ENCODE assay signal across 9 mouse cellular contexts in the genomic region with DNA sequence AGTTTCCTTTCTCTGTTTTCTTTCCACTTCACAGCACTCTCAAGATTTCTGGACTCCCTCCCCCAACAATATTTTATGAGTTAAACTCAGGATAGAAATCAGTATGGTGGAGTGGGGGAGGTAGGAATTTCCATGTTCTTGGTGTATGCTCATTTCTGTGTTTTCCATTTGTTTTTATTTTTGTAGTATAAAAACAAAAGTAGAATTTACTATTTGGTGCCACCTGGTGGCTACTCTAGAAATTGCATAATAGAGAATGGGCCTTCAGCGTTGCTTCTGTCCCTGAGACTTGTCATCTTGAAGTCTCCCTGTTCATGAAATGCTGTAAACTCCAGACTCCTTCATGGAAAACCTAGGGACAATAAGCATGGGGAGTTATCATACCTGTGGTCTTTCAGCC. TPM values are rescaled to one million over a fixed set of nuclear protein-coding genes. Genes with fewer than 3 reads are reported as not detected.
DNase-seq lines count a peak whose midpoint lies in the region; ATAC-seq and TF ChIP-seq lines count a peak whose summit lies in the region.
"Had no signal": no experiment of that assay in that cellular context is flagged by ENCODE, and none has a peak within 500 bp of the region (broad histone marks: within the 10 kb centered on the region; RNA-seq: fewer than 3 reads in every experiment).

No protein-coding gene starts in this region.

- DNase-seq in heart, adult 2 months, result no peak
- no peak for DNase-seq in heart, embryonic 10.5 days (ENCODE audit: low spot score)
- DNase-seq in lung, postnatal 14 days, result peak; percentile 2
- DNase-seq in lung, postnatal 4 days, result no peak
- DNase-seq in brain, embryonic 18.5 days (ENCODE audit: low read depth, low spot score), result peak; percentile 24
- DNase-seq in B cell, adult 2 months, result no peak
- DNase-seq in spleen, postnatal 4 days (ENCODE audit: low spot score in 2 of 2), result no peak

- ATAC-seq in granulocyte monocyte progenitor cell, adult 5-6 weeks (replicated peaks; ENCODE audit: poor library complexity, severe bottlenecking), result 0 out of 2 replicates have a peak, but pooled peaks have one; percentile 46

- no peak for TF ChIP-seq EP300 in heart, adult 2 months (IDR thresholded peaks at IDR 0.05; ENCODE audit: insufficient read depth, low read depth, low read length)

- H3K9ac ChIP-seq in heart, adult 2 months (ENCODE audit: low read depth, low read length), result no peak overlapping the region
- H3K9ac ChIP-seq: neural tube, embryonic 12.5 days had no signal

- TF ChIP-seq POLR2A in heart, adult 2 months (IDR thresholded peaks at IDR 0.05; ENCODE audit: insufficient read depth, low read depth, low read length), result no peak

- H3K27ac ChIP-seq in heart, adult 2 months, result no peak overlapping the region
- no peak overlapping the region for H3K27ac ChIP-seq in heart, embryonic 10.5 days
- H3K27ac ChIP-seq: neural tube, embryonic 12.5 days had no signal

- peak; percentile 79 for TF ChIP-seq CTCF in heart, adult 2 months (IDR thresholded peaks at IDR 0.05)

- no peak overlapping the region for H3K4me3 ChIP-seq in heart, adult 2 months
- H3K4me3 ChIP-seq in heart, embryonic 10.5 days, result no peak overlapping the region
- H3K4me3 ChIP-seq: neural tube, embryonic 12.5 days had no signal

- H3K79me2 ChIP-seq in heart, adult 2 months (replicated peaks; ENCODE audit: control insufficient read depth, insufficient read depth, low read length), result no peaks in the 10 kb centered on the region

- H3K4me1 ChIP-seq in heart, adult 2 months (ENCODE audit: control insufficient read depth, insufficient read depth, low read length), result no peaks in the 10 kb centered on the region
- H3K4me1 ChIP-seq in heart, embryonic 10.5 days, result no peaks in the 10 kb centered on the region
- H3K4me1 ChIP-seq: neural tube, embryonic 12.5 days had no signal

- WGBS in heart, adult 2 months, result 12% methylated on average over 1 of the region's 1 CpGs
- WGBS in heart, embryonic 10.5 days, result 16% methylated on average over 1 of the region's 1 CpGs

- H3K36me3 ChIP-seq in heart, adult 2 months (ENCODE audit: control insufficient read depth, insufficient read depth, low read length), result no peaks in the 10 kb centered on the region
- H3K36me3 ChIP-seq in heart, embryonic 10.5 days, result no peaks in the 10 kb centered on the region
- H3K36me3 ChIP-seq: neural tube, embryonic 12.5 days had no signal

- intact Hi-C loops in heart, adult 2 months (cut with DNase I), result loop anchor here (1.0 kb wide), 1 partner anchor 662 kb away; no protein-coding TSS in a partner anchor

- no peaks in the 10 kb centered on the region for H3K27me3 ChIP-seq in heart, adult 2 months (ENCODE audit: control insufficient read depth, insufficient read depth, low read length)
- no peaks in the 10 kb centered on the region for H3K27me3 ChIP-seq in heart, embryonic 10.5 days (ENCODE audit: insufficient read depth, poor library complexity, severe bottlenecking)
- H3K27me3 ChIP-seq: neural tube, embryonic 12.5 days had no signal

- no peaks in the 10 kb centered on the region for H3K9me3 ChIP-seq in heart, embryonic 10.5 days
- H3K9me3 ChIP-seq: neural tube, embryonic 12.5 days had no signal

RNA-seq across cellular contexts. Expression of a gene that starts 47.7 kb away (rescaled TPM):
- under 1 TPM; 0.26 to 0.34 TPM for total RNA-seq in heart, adult 2 months (2021)
- 0.32 TPM in 1 of 2 replicates, not detected in the other for polyA plus RNA-seq in heart, adult 2 months (2012; rRNA removed)
- polyA plus RNA-seq in heart, embryonic 10.5 days (2016; fragmentation: Nextera tagmentation; extraction: Ambion mirVana), result 0.19 and 0.34 TPM in 2 replicates
- not detected in 2 replicates for total RNA-seq in granulocyte monocyte progenitor cell, adult 5-6 weeks (2014; fragmentation: Nextera tagmentation)
- not detected in 2 replicates for total RNA-seq in granulocyte monocyte progenitor cell, adult 5-6 weeks (2017)

Comparison
In these comparisons a context has a peak if more than half of its experiments do, and no peak if none do; other contexts are left out.
1. DNase-seq: peak in lung, postnatal 14 days (single experiment) and brain, embryonic 18.5 days (single experiment); none in heart, adult 2 months (0 of 2), heart, embryonic 10.5 days (single experiment), lung, postnatal 4 days (0 of 2), B cell, adult 2 months (0 of 2) and spleen, postnatal 4 days (0 of 2).